Mouse (Mus musculus): ENCODE measurements around the gene Twf2. TPM values are rescaled to one million over a fixed set of nuclear protein-coding genes. Genes with fewer than 3 reads are reported as not detected.

Twf2 gene
- polyA plus RNA-seq (2015; fragmentation: Nextera tagmentation; extraction: Ambion mirVana) = 53.5 and 53.9 TPM in 2 replicates

DNA sequence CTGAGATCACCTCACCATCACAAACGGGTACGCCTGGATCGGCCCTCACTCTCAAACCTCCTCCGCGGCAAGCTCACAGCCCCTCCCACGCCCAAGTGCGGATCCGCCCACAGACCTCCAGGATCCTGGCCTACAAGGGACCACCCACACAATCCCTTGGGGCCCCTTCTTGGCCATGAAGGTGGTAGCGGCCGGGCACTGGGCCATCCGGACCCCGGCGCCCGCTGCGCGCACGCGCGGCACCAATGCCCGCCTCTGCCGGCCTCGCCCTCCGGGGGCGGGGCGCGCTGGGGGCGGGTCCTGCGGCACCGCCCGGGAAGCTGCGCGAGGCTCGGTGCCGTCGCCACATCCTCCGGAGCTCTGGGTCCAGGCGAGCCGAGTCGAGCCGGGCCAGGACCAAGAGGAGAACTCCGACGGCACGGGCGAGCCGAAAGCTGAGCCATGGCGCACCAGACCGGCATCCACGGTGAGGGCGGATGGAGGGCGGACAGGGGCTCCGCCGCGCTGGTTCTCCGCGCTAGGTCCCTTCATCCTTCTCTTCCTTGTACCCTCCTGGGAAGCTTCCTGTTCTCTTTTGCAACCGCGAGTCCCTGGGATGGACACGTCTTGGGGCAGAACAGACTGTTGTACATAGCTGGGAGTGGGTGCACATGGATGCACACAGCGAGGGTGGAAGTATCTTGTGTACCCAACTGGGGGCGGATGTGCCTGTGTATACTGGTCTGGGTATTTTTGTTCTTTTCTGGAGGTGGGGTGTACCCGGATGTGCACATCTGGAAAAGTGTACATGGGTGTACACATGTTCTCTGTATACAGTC lies at the start of gene Twf2:
Gene Twf2, plus strand, starts transcription at position 290 of the 818 bp plus-strand sequence.
- Histone ChIP-seq H3K9me3 (no peaks in the 10 kb centered on the region), H3K4me3 (peak within 1 kb of the TSS; percentile 67), H3K9ac (peak within 1 kb of the TSS; percentile 90), H3K27me3 (peaks cover 16% of the 10 kb centered on the region; the same call in 1 of the 2 replicates), H3K27ac (peak within 1 kb of the TSS; percentile 80), H3K4me2 (peak within 1 kb of the TSS; percentile 71), H3K36me3 (peaks cover 7% of the 10 kb centered on the region; the same call in 1 of the 2 replicates), H3K4me1 (replicated peaks) (peaks cover 63% of the 10 kb centered on the region)
- peak; percentile 86 for ATAC-seq (ENCODE audit: low FRiP score)
- 1% methylated on average over 57 of the region's 61 CpGs for WGBS

DNA sequence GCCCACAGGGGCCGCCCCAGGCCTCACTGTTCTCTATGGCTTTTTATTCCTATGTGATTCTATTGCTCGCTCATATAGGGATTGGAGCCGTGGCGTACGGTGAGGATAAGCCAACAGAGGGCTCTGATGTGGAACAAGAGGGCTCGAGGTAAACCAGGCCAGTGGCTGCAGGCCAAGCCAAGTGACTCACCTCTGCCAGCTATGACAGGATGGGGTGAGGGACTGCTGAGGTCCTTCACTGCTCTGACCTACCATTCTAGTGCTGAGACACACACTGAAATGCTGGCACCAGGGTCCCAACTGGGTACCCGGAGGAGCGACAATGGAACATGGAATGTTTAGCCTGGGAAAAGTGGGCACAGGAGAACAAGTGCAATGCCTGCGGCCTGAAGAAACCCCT lies 48.8 kb upstream of the Twf2 start:
- Histone ChIP-seq H3K4me2 (no peak overlapping the region), H3K9ac (no peak overlapping the region), H3K36me3 (peaks cover 42% of the 10 kb centered on the region), H3K9me3 (no peaks in the 10 kb centered on the region), H3K4me3 (no peak overlapping the region), H3K27ac (0 out of 2 replicates have a peak overlapping the region, but pooled peaks have one; percentile 80), H3K4me1 (replicated peaks) (peaks cover 63% of the 10 kb centered on the region), H3K27me3 (no peaks in the 10 kb centered on the region)
- WGBS = 89% methylated on average over 9 of the region's 9 CpGs
- no peak for ATAC-seq (ENCODE audit: low FRiP score)

DNA sequence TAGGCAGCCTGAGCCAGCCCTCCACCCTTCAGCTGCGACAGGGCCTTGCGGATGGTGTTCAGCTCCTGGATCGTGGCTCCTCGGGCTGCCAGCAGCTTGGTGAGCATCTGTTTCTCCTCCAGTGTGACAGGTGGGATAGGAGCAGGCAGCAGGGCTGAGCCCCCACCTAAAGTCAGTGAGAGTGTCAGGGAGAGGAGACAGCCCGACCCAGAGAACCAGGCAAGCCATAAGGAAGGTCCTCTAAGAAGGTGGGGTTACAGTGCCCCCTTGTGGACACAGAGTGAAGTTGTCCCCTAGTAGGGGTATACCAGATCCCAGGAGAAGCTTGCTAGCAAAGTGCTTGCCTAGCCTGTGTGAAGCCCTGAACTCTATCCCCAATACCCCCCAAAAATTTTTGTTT lies 46.5 kb upstream of the Twf2 start:
- Histone ChIP-seq H3K9me3 (no peaks in the 10 kb centered on the region), H3K4me1 (replicated peaks) (peaks cover 49% of the 10 kb centered on the region), H3K27ac (peak overlapping the region; percentile 80), H3K9ac (no peak overlapping the region; the same call in 1 of the 2 replicates), H3K27me3 (no peaks in the 10 kb centered on the region), H3K36me3 (peaks cover 36% of the 10 kb centered on the region), H3K4me2 (no peak overlapping the region), H3K4me3 (no peak overlapping the region)
- ATAC-seq (ENCODE audit: low FRiP score) = peak; percentile 48
- WGBS = 42% methylated on average over 5 of the region's 5 CpGs

DNA sequence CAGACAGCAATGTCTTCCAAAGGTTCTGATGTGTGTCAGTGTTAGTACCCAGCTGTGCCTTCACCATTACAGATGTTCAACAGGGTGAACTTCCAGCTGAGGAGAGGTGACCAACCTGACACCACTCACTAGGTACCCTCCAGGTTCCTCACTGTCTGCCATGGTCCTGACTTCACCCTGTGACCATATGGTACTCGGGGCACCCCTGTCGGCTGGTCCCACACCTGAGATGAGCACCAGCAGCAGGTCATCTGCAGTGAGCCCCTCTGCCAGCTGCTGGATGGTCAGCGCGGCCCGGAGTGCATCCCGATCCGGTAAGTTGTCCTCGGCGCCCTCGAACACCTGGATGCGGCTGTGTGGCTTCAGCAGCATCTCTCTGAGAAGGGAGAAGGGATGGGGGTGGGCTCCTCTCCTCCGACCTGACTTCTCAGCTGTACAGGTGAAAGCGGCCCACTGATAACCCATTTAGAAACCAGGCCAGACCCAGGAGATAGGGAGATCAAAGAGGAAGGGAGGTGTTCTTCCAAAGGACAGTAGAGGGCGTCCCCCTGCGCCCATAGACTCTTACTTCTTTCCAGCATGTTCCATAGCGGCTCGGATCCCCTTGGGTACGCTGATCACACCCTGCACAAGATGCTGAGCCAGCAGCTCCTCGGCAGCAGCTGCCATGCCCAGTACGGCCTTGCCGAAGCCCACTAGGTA lies 45.8 kb upstream of the Twf2 start:
- Histone ChIP-seq H3K9ac (peak overlapping the region; percentile 29; the same call in 1 of the 2 replicates), H3K9me3 (no peaks in the 10 kb centered on the region), H3K27ac (peak overlapping the region; percentile 30; the same call in 1 of the 2 replicates), H3K36me3 (peaks cover 33% of the 10 kb centered on the region), H3K4me2 (no peak overlapping the region), H3K4me3 (no peak overlapping the region), H3K27me3 (no peaks in the 10 kb centered on the region), H3K4me1 (replicated peaks) (peaks cover 45% of the 10 kb centered on the region)
- WGBS = 74% methylated on average over 21 of the region's 21 CpGs
- 0 out of 2 replicates have a peak, but pooled peaks have one; percentile 5 for ATAC-seq (ENCODE audit: low FRiP score)

DNA sequence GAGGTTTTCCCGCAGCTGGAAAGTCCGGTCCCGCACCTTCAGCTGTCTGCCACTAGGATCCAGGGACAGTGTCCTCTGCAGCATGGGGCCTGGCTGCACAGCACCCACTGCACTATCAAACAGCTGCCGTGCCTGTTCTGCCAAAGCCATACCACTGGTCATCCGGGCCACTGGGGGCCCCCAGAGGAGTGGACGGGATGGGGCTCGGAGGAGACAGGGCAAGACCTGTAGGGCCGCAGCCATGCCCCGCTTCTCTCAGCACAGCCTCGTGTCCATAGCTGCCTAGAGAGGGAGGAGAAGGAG lies 45.3 kb upstream of the Twf2 start:
- H3K4me2 ChIP-seq = no peak overlapping the region
- H3K9ac ChIP-seq = peak overlapping the region; percentile 29; the same call in 1 of the 2 replicates
- no peak for ATAC-seq (ENCODE audit: low FRiP score)
- H3K4me1 ChIP-seq (replicated peaks) = peaks cover 40% of the 10 kb centered on the region
- no peak overlapping the region for H3K4me3 ChIP-seq
- peaks cover 28% of the 10 kb centered on the region for H3K36me3 ChIP-seq
- H3K27ac ChIP-seq = peak overlapping the region; percentile 30; the same call in 1 of the 2 replicates
- WGBS = 85% methylated on average over 10 of the region's 10 CpGs
- H3K27me3 ChIP-seq = no peaks in the 10 kb centered on the region; the same call in 1 of the 2 replicates
- no peaks in the 10 kb centered on the region for H3K9me3 ChIP-seq

DNA sequence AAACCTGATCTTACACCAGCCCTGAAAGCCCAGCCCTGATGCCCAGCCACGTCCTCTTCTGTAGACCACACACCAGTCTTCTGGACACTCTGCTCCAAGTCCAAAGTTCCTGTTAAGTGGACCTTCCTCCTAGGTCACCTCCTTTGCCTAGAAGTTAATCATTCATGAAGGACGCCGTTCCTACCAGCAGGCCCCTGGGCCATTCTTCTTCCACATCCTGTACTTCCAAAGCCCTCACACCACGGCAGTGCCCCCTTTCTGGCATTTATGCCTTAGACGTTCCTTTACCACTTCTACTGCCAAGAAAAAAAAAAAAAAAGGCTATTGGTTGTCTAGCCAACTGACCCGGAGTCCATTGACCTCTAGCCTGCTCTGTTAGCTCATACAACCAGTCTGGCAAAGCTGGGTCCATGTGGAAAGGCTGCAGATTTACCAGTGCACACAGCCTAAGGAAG lies 44.8 kb upstream of the Twf2 start, which contains the start of gene Glyctk:
Gene Glyctk, minus strand, starts transcription at position 102 of the 455 bp plus-strand sequence.
- Histone ChIP-seq H3K27ac (peak within 1 kb of the TSS; percentile 30; the same call in 1 of the 2 replicates), H3K36me3 (peaks cover 23% of the 10 kb centered on the region), H3K9ac (peak within 1 kb of the TSS; percentile 29; the same call in 1 of the 2 replicates), H3K27me3 (no peaks in the 10 kb centered on the region; the same call in 1 of the 2 replicates), H3K9me3 (no peaks in the 10 kb centered on the region), H3K4me3 (no peak within 1 kb of the TSS), H3K4me2 (no peak within 1 kb of the TSS), H3K4me1 (replicated peaks) (peaks cover 40% of the 10 kb centered on the region)
- 77% methylated on average over 6 of the region's 6 CpGs for WGBS
- no peak for ATAC-seq (ENCODE audit: low FRiP score)

DNA sequence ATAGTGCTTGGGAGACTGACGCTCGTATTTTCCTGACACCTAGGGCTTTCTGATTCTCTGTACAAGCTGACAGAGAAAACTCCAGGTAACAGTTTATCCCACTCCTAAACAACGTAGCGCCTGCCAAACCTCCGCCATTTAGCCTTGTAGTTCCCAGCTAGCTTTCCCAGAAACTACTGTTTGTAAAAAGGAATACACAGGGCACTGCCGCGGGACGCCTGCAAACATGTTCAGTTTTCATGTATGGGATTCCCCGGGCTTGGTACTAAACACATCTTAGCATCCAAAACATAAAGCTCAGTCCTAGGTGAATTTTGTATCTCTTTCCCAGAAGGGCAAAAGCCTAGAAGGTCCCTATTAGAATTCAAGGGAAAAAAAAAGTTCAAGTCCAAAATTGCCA lies 43.7 kb upstream of the Twf2 start:
- no peaks in the 10 kb centered on the region; the same call in 1 of the 2 replicates for H3K27me3 ChIP-seq
- peak overlapping the region; percentile 49; the same call in 1 of the 2 replicates for H3K4me3 ChIP-seq
- peaks cover 37% of the 10 kb centered on the region for H3K4me1 ChIP-seq (replicated peaks)
- no peaks in the 10 kb centered on the region for H3K9me3 ChIP-seq
- peak overlapping the region; percentile 23; the same call in 1 of the 2 replicates for H3K27ac ChIP-seq
- no peak overlapping the region; the same call in 1 of the 2 replicates for H3K9ac ChIP-seq
- peaks cover 12% of the 10 kb centered on the region for H3K36me3 ChIP-seq
- H3K4me2 ChIP-seq = peak overlapping the region; percentile 64
- no peak for ATAC-seq (ENCODE audit: low FRiP score)
- 87% methylated on average over 9 of the region's 9 CpGs for WGBS

DNA sequence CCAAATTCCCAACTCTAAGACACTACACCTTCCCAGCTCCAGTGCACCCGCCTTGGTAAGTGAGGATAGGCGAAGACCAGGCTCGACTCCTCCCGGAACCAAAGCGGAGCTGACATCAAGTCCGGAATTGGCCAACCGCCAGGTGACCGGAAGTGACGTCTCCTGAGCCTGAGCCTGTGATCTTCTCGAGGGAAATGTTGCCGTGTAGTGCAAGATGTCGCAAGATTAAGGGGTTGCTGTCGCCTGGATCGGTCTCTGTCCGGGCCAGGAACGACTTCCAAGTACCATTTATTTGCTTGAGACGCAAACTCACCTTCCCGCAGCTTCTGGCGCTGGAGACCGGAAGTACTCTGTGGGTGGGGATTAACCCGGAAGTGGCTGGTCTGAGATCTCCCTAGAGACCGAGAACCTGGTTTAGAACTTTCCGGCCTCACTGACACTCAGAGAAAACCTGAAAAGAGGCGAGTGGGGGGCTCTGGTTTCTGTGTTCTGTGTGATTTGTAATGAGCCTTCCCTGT lies 43.1 kb upstream of the Twf2 start:
- WGBS = 4% methylated on average over 24 of the region's 24 CpGs
- H3K27me3 ChIP-seq = no peaks in the 10 kb centered on the region; the same call in 1 of the 2 replicates
- H3K9me3 ChIP-seq = no peaks in the 10 kb centered on the region
- peak overlapping the region; percentile 99 for H3K27ac ChIP-seq
- H3K4me2 ChIP-seq = peak overlapping the region; percentile 64
- H3K4me1 ChIP-seq (replicated peaks) = peaks cover 37% of the 10 kb centered on the region
- H3K36me3 ChIP-seq = peaks cover 5% of the 10 kb centered on the region; the same call in 1 of the 2 replicates
- H3K9ac ChIP-seq = peak overlapping the region; percentile 73
- ATAC-seq (ENCODE audit: low FRiP score) = peak; percentile 67
- peak overlapping the region; percentile 49 for H3K4me3 ChIP-seq

DNA sequence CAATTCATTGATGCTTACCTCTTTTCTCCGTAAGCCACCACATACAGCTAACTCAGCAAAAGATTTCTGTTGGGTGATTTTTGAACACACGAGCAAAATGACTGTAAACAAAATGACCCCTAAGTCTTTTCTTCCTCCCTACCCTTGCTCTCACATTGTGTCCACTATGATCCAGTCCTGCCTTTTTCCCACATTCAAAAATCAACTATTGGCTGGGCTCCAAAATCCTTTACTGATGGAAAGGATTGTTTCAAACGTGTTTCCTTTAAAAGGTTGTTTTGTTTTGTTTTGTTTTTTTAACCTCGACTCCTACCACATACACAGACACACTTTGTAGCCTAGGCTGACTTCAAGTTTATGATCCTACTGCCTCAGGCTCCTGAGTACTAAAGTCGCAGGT lies 42.5 kb upstream of the Twf2 start:
- peaks cover 34% of the 10 kb centered on the region for H3K4me1 ChIP-seq (replicated peaks)
- 48% methylated on average over 5 of the region's 5 CpGs for WGBS
- no peaks in the 10 kb centered on the region; the same call in 1 of the 2 replicates for H3K27me3 ChIP-seq

DNA sequence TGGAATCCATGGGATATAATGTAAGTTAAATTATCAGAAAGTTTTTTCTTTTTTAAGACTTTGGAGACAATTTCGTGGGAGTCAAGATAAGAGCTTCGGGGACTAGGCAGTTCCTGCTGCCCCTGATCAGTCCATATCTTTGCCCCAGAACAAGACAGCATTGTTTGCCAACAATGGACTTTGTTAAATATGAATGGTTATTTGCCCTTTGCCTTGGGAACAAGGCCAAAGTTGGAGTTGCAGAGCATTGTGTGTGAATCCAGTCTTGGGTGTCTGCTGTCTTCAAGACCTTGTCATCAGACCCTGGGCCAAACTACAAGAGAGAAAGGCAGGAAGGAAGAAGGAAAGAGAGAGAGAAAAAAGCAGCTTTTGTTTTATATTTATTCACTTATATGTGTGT lies 36.2 kb upstream of the Twf2 start:
- no peak overlapping the region for H3K27ac ChIP-seq
- no peak overlapping the region for H3K4me3 ChIP-seq
- no peaks in the 10 kb centered on the region for H3K9me3 ChIP-seq
- no peak overlapping the region for H3K9ac ChIP-seq
- H3K27me3 ChIP-seq = no peaks in the 10 kb centered on the region; the same call in 1 of the 2 replicates
- whole genome bisulfite sequencing = 74% methylated on average over 2 of the region's 2 CpGs
- ATAC-seq (ENCODE audit: low FRiP score) = no peak
- no peak overlapping the region for H3K4me2 ChIP-seq
- no peaks in the 10 kb centered on the region for H3K36me3 ChIP-seq
- peaks cover 8% of the 10 kb centered on the region for H3K4me1 ChIP-seq (replicated peaks)

More for the DNA sequence above, 42.5 kb upstream of the Twf2 start:
- Histone ChIP-seq H3K4me3 (peak overlapping the region; percentile 49), H3K9ac (peak overlapping the region; percentile 73), H3K36me3 (no peaks in the 10 kb centered on the region; the same call in 1 of the 2 replicates), H3K9me3 (no peaks in the 10 kb centered on the region), H3K27ac (peak overlapping the region; percentile 99), H3K4me2 (peak overlapping the region; percentile 64)
- no peak for ATAC-seq (ENCODE audit: low FRiP score)

DNA sequence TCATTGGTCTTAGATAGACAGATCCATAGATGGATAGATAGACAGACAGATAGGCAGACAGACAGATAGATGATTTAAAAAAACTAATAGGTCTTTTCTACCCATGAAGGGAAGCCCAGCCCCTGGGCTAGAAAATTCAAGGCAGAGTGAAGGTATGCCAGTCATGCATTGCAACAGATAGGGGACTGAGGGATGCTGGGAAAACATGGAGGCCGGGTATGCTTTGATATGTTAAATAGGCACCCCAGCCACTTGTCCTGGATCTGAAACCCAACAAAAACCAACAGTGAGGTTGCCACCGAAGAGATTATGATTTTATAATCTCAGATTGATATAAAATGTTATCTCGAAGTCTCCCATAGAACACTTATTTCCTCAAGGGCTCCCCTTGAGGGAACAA lies 35.7 kb upstream of the Twf2 start:
- H3K9me3 ChIP-seq = no peaks in the 10 kb centered on the region
- no peaks in the 10 kb centered on the region; the same call in 1 of the 2 replicates for H3K27me3 ChIP-seq
- no peak overlapping the region for H3K4me2 ChIP-seq
- WGBS = 82% methylated on average over 3 of the region's 3 CpGs
- H3K4me1 ChIP-seq (replicated peaks) = peaks cover 12% of the 10 kb centered on the region
- H3K36me3 ChIP-seq = no peaks in the 10 kb centered on the region
- no peak overlapping the region for H3K9ac ChIP-seq
- H3K4me3 ChIP-seq = no peak overlapping the region
- H3K27ac ChIP-seq = no peak overlapping the region
- ATAC-seq (ENCODE audit: low FRiP score) = no peak

DNA sequence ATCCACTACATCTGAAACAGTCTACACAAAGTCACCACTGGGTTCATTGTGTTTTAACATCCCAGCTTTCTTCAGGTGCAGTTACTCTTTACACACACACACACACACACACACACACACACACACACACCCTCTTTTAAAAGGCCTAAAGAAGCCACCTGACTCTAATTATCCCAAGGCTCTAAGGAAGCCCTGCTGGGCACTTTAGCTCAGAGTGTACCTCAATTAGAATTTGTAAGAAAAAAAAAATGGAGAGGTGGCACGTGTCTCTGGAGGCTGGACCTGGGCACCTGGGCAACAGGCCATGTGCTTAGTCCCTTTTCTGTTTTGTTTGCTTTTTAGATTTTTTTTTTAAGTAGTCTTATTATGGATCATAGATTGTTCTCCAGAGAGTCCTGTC lies 35.2 kb upstream of the Twf2 start:
- Histone ChIP-seq H3K4me3 (no peak overlapping the region), H3K4me1 (replicated peaks) (peaks cover 16% of the 10 kb centered on the region), H3K27me3 (no peaks in the 10 kb centered on the region), H3K9ac (no peak overlapping the region), H3K36me3 (no peaks in the 10 kb centered on the region), H3K27ac (no peak overlapping the region), H3K4me2 (no peak overlapping the region), H3K9me3 (no peaks in the 10 kb centered on the region)
- WGBS = 39% methylated on average over 1 of the region's 1 CpGs
- no peak for ATAC-seq (ENCODE audit: low FRiP score)
